Mouse (Mus musculus): ENCODE data around the gene Hbb-bt. TPM values are rescaled to one million over a fixed set of nuclear protein-coding genes. Genes with fewer than 3 reads are reported as not detected.

Hbb-bt gene
- polyA plus RNA-seq (2012; ENCODE audit: insufficient read depth, insufficient read length, low replicate concordance, missing spikeins), result not detected in 2 replicates

- TF ChIP-seq CTCF (IDR thresholded peaks at IDR 0.05; ENCODE audit: insufficient read depth, low read depth, low read length), result no peak
- no peak for TF ChIP-seq POLR2A (IDR thresholded peaks at IDR 0.05; ENCODE audit: insufficient read depth, low read depth, low read length)
- Histone ChIP-seq H3K4me3 (ENCODE audit: insufficient read depth, low read depth, low read length) (no peak within 1 kb of the TSS), H3K27ac (ENCODE audit: insufficient read depth, low read depth, low read length) (no peak within 1 kb of the TSS), H3K4me1 (ENCODE audit: control insufficient read depth, insufficient read depth, low read length) (no peaks in the 10 kb centered on the region)
- WGBS, result 82% methylated on average over 3 of the region's 3 CpGs
These were observed at the start of gene Hbb-bt for GRCm38 (mm10) chr7:103813766-103814165. Hbb-bt (minus strand) TSS chr7:103813996.

- Histone ChIP-seq H3K4me1 (ENCODE audit: control insufficient read depth, insufficient read depth, low read length) (no peaks in the 10 kb centered on the region), H3K27ac (ENCODE audit: insufficient read depth, low read depth, low read length) (no peak overlapping the region), H3K4me3 (ENCODE audit: insufficient read depth, low read depth, low read length) (no peak overlapping the region)
- WGBS, result 79% methylated on average over 3 of the region's 3 CpGs
- no peak for TF ChIP-seq CTCF (IDR thresholded peaks at IDR 0.05; ENCODE audit: insufficient read depth, low read depth, low read length)
- no peak for TF ChIP-seq POLR2A (IDR thresholded peaks at IDR 0.05; ENCODE audit: insufficient read depth, low read depth, low read length)
These were observed 47.7 kb upstream of the Hbb-bt start for GRCm38 (mm10) chr7:103861531-103861930.

DNA sequence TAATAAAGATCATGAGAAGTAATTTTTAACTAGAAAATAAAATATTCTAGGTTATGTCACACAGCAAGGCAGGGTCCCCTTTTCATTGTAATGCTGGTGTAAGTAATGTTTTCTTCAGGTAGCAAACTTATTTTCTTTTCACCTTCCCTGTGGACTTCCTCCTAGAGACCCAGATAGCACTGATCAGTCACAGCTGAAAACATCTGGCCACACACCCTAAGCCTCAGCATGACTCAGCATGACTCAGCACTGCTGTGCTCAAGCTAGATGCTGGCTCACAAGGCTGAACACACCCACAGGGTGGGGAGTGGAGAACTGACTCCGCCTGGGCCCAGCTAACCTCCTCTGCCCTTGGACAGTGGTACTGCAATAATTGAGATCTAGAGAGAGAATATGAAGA lies 47.1 kb upstream of the Hbb-bt start:
- Histone ChIP-seq H3K4me1 (ENCODE audit: control insufficient read depth, insufficient read depth, low read length) (no peaks in the 10 kb centered on the region), H3K4me3 (ENCODE audit: insufficient read depth, low read depth, low read length) (no peak overlapping the region), H3K27ac (ENCODE audit: insufficient read depth, low read depth, low read length) (no peak overlapping the region)
- TF ChIP-seq POLR2A (IDR thresholded peaks at IDR 0.05; ENCODE audit: insufficient read depth, low read depth, low read length), result no peak
- no peak for TF ChIP-seq CTCF (IDR thresholded peaks at IDR 0.05; ENCODE audit: insufficient read depth, low read depth, low read length)
- 57% methylated on average over 1 of the region's 1 CpGs for WGBS

- Histone ChIP-seq H3K4me1 (ENCODE audit: control insufficient read depth, insufficient read depth, low read length) (no peaks in the 10 kb centered on the region), H3K27ac (ENCODE audit: insufficient read depth, low read depth, low read length) (no peak overlapping the region), H3K4me3 (ENCODE audit: insufficient read depth, low read depth, low read length) (no peak overlapping the region)
- WGBS, result 74% methylated on average over 2 of the region's 2 CpGs
- no peak for TF ChIP-seq POLR2A (IDR thresholded peaks at IDR 0.05; ENCODE audit: insufficient read depth, low read depth, low read length)
- no peak for TF ChIP-seq CTCF (IDR thresholded peaks at IDR 0.05; ENCODE audit: insufficient read depth, low read depth, low read length)
These were observed 45.3 kb upstream of the Hbb-bt start for GRCm38 (mm10) chr7:103859076-103859475.

- Histone ChIP-seq H3K4me3 (ENCODE audit: insufficient read depth, low read depth, low read length) (no peak overlapping the region), H3K4me1 (ENCODE audit: control insufficient read depth, insufficient read depth, low read length) (no peaks in the 10 kb centered on the region), H3K27ac (ENCODE audit: insufficient read depth, low read depth, low read length) (no peak overlapping the region)
- 59% methylated on average over 1 of the region's 1 CpGs for WGBS
- TF ChIP-seq POLR2A (IDR thresholded peaks at IDR 0.05; ENCODE audit: insufficient read depth, low read depth, low read length) (no peak), CTCF (IDR thresholded peaks at IDR 0.05; ENCODE audit: insufficient read depth, low read depth, low read length) (no peak)
These were observed 40.9 kb upstream of the Hbb-bt start for GRCm38 (mm10) chr7:103854669-103855068.

DNA sequence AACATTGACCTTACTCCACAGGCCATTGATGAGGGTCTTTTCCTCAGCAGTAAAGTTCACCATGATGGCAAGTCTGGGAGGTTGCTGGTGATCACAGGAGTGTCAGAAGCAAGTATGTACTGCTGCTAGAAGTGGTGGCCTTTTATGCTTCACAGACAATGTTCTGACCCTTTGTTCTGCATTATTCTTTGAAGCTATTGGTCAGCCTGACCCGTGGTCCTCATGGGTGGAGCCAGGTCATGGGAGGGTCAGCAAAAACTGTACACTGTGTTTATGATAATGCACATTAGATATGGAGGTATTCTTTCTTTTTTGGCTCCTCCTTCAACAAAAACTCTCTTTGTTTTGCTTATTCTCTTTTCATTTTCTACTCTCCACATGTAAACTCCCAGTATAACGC lies 39.3 kb upstream of the Hbb-bt start, which contains the start of gene Hbb-y:
Gene Hbb-y, minus strand, starts transcription at position 127 of the 400 bp plus-strand sequence.
- TF ChIP-seq CTCF (IDR thresholded peaks at IDR 0.05; ENCODE audit: insufficient read depth, low read depth, low read length), result no peak
- no peak for TF ChIP-seq POLR2A (IDR thresholded peaks at IDR 0.05; ENCODE audit: insufficient read depth, low read depth, low read length)
- Histone ChIP-seq H3K4me3 (ENCODE audit: insufficient read depth, low read depth, low read length) (no peak within 1 kb of the TSS), H3K27ac (ENCODE audit: insufficient read depth, low read depth, low read length) (no peak within 1 kb of the TSS), H3K4me1 (ENCODE audit: control insufficient read depth, insufficient read depth, low read length) (no peaks in the 10 kb centered on the region)
- WGBS, result 61% methylated on average over 2 of the region's 2 CpGs

GRCm38 (mm10) chr7:103844525-103845325 lies 30.9 kb upstream of the Hbb-bt start:
- WGBS, result 36% methylated on average over 2 of the region's 2 CpGs
- no peak for TF ChIP-seq POLR2A (IDR thresholded peaks at IDR 0.05; ENCODE audit: insufficient read depth, low read depth, low read length)
- no peak for TF ChIP-seq CTCF (IDR thresholded peaks at IDR 0.05; ENCODE audit: insufficient read depth, low read depth, low read length)
- no peak overlapping the region for H3K27ac ChIP-seq (ENCODE audit: insufficient read depth, low read depth, low read length)

DNA sequence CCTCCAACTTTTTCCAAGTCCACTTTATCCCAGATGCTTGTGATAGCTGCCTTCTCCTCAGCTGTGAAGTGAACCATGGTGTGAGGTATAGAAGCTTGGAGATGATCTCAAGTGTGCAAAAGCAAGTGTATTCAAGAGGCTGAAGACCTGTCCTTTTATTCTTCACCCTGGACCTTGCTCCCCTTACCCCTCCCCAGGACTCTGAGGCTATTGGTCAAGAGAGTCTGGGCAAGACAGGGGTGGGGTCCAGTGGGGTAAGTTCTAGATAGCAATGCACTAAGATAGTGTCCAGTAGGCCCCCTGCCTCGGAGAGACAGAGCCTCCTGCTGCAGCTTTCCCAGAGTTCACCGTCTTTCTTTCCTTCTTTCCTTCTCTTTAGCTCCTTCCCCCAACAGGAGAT lies 29.2 kb upstream of the Hbb-bt start, which contains the start of gene Hbb-bh1:
Gene Hbb-bh1, minus strand, starts transcription at position 131 of the 400 bp plus-strand sequence.
- Histone ChIP-seq H3K4me3 (ENCODE audit: insufficient read depth, low read depth, low read length) (no peak within 1 kb of the TSS), H3K4me1 (ENCODE audit: control insufficient read depth, insufficient read depth, low read length) (no peaks in the 10 kb centered on the region), H3K27ac (ENCODE audit: insufficient read depth, low read depth, low read length) (no peak within 1 kb of the TSS)
- 81% methylated on average over 2 of the region's 2 CpGs for WGBS
- TF ChIP-seq POLR2A (IDR thresholded peaks at IDR 0.05; ENCODE audit: insufficient read depth, low read depth, low read length), result no peak

More at GRCm38 (mm10) chr7:103844525-103845325, 30.9 kb upstream of the Hbb-bt start:
- Histone ChIP-seq H3K4me3 (ENCODE audit: insufficient read depth, low read depth, low read length) (no peak overlapping the region), H3K4me1 (ENCODE audit: control insufficient read depth, insufficient read depth, low read length) (no peaks in the 10 kb centered on the region)

- WGBS, result 65% methylated on average over 3 of the region's 3 CpGs
- H3K4me1 ChIP-seq (ENCODE audit: control insufficient read depth, insufficient read depth, low read length), result no peaks in the 10 kb centered on the region
- no peak within 1 kb of the TSS for H3K27ac ChIP-seq (ENCODE audit: insufficient read depth, low read depth, low read length)
- TF ChIP-seq POLR2A (IDR thresholded peaks at IDR 0.05; ENCODE audit: insufficient read depth, low read depth, low read length), result no peak
- no peak for TF ChIP-seq CTCF (IDR thresholded peaks at IDR 0.05; ENCODE audit: insufficient read depth, low read depth, low read length)
- no peak within 1 kb of the TSS for H3K4me3 ChIP-seq (ENCODE audit: insufficient read depth, low read depth, low read length)
These were observed 26.5 kb upstream of the Hbb-bt start, which contains the start of gene Hbb-bh2 for GRCm38 (mm10) chr7:103840268-103840667. Hbb-bh2 (minus strand) TSS chr7:103840520.

All from olfactory bulb, adult 2 months (tissue).